Mouse (Mus musculus) intestine, postnatal 0 days (tissue): ENCODE data around the gene Slc12a1. TPM values are rescaled to one million over a fixed set of nuclear protein-coding genes. Genes with fewer than 3 reads are reported as not detected.

ENCODE experiments used
- ATAC-seq: fragments of 200-750 bp; cut with Nextera tagmentation; 2 replicates; pipeline ENCODE4 v1.8.0; 2017; ENCODE audit warnings: mild to moderate bottlenecking, moderate TSS enrichment, moderate library complexity
- H3K27ac ChIP-seq: fragments of 300-500 bp; sonication (generic); 2 replicates; pipeline ENCODE4 v1.5.1; 2014; ENCODE audit warnings: mild to moderate bottlenecking, low read depth, low read length, moderate library complexity
- H3K27me3 ChIP-seq: fragments of 300-500 bp; sonication (generic); replicated peaks from 2 replicates; pipeline ENCODE4 v1.6.1; 2014; ENCODE audit warnings: low read length, mixed read lengths; ENCODE audit not compliant: control insufficient read depth, insufficient read depth
- H3K36me3 ChIP-seq: fragments of 300-500 bp; sonication (generic); 2 replicates; pipeline ENCODE4 v1.6.1; 2014; ENCODE audit warnings: mild to moderate bottlenecking, moderate library complexity; ENCODE audit not compliant: control insufficient read depth, insufficient read depth
- H3K4me1 ChIP-seq: fragments of 300-500 bp; sonication (generic); replicated peaks from 2 replicates; pipeline ENCODE4 v1.6.1; 2014; ENCODE audit warnings: antibody characterized with exemption, low read length, mixed read lengths; ENCODE audit not compliant: control insufficient read depth, insufficient read depth
- H3K4me2 ChIP-seq: fragments of 300-500 bp; sonication (generic); replicated peaks from 2 replicates; pipeline ENCODE4 v1.6.1; 2014; ENCODE audit warnings: low read depth, mild to moderate bottlenecking, moderate library complexity
- H3K4me3 ChIP-seq: fragments of 300-500 bp; sonication (generic); 2 replicates; pipeline ENCODE4 v1.5.1; 2014; ENCODE audit warnings: low read depth, low read length
- H3K9ac ChIP-seq: fragments of 300-500 bp; sonication (generic); 2 replicates; pipeline ENCODE4 v1.6.1; 2014; ENCODE audit warnings: mild to moderate bottlenecking, low read depth, low read length
- H3K9me3 ChIP-seq: fragments of 300-500 bp; sonication (generic); 2 replicates; pipeline ENCODE4 v1.6.1; 2016; ENCODE audit warnings: mixed run types; ENCODE audit not compliant: control insufficient read depth
- CTCF ChIP-seq: sonication (generic); IDR thresholded peaks from 2 replicates; pipeline ENCODE4 v1.5.1; 2016; ENCODE audit warnings: low read depth, mild to moderate bottlenecking, control low read depth, antibody characterized with exemption, moderate library complexity
- WGBS: fragments of 180-500 bp; shearing (Covaris S2); extraction: QIAGEN DNeasy Blood & Tissue Kit; methylation state at CpG from one replicate; pipeline ENCODE4 v1.1.7; 2014; 5-methylcytosine and 5-hydroxymethylcytosine counted together
- polyA plus RNA-seq: library from polyadenylated mRNA; unstranded; fragments of >200 nt; fragmentation: Nextera tagmentation; extraction: Ambion mirVana; gene quantifications from 2 replicates; pipeline ENCODE4 v1.2.1, GENCODE M21; 2015

The Slc12a1 gene
- polyA plus RNA-seq, 1 experiment from 2014 or later, result not detected

- Histone ChIP-seq H3K36me3 (no peaks in the 10 kb centered on the region), H3K27ac (no peak overlapping the region), H3K9me3 (no peaks in the 10 kb centered on the region), H3K4me3 (no peak overlapping the region), H3K4me2 (no peak overlapping the region), H3K4me1 (no peaks in the 10 kb centered on the region), H3K9ac (no peak overlapping the region), H3K27me3 (no peaks in the 10 kb centered on the region)
- TF ChIP-seq CTCF, result no peak
- 86% methylated on average over 1 of the region's 1 CpGs for WGBS
- no peak for ATAC-seq
These were observed 66.3 kb downstream of the Slc12a1 start for GRCm38 (mm10) chr2:125218566-125218965.

- Histone ChIP-seq H3K27ac (no peak overlapping the region), H3K9ac (no peak overlapping the region), H3K27me3 (no peaks in the 10 kb centered on the region), H3K4me1 (no peaks in the 10 kb centered on the region), H3K4me2 (no peak overlapping the region), H3K36me3 (no peaks in the 10 kb centered on the region), H3K9me3 (no peaks in the 10 kb centered on the region), H3K4me3 (no peak overlapping the region)
- 72% methylated on average over 3 of the region's 3 CpGs for WGBS
- ATAC-seq, result no peak
- no peak for TF ChIP-seq CTCF
These were observed 67.0 kb downstream of the Slc12a1 start for GRCm38 (mm10) chr2:125219268-125219667.

GRCm38 (mm10) chr2:125221673-125222072 lies 69.4 kb downstream of the Slc12a1 start:
- no peak for TF ChIP-seq CTCF
- no peak for ATAC-seq
- Histone ChIP-seq H3K4me2 (no peak overlapping the region), H3K27me3 (no peaks in the 10 kb centered on the region), H3K9ac (no peak overlapping the region), H3K4me1 (no peaks in the 10 kb centered on the region), H3K36me3 (no peaks in the 10 kb centered on the region), H3K27ac (no peak overlapping the region), H3K4me3 (no peak overlapping the region), H3K9me3 (no peaks in the 10 kb centered on the region)
- WGBS, result 85% methylated on average over 1 of the region's 1 CpGs

GRCm38 (mm10) chr2:125228472-125229409 lies 76.4 kb downstream of the Slc12a1 start:
- no peak for TF ChIP-seq CTCF
- 77% methylated on average over 11 of the region's 11 CpGs for WGBS
- H3K4me2 ChIP-seq, result no peak overlapping the region
- no peak overlapping the region for H3K9ac ChIP-seq
- H3K27ac ChIP-seq, result no peak overlapping the region
- no peak overlapping the region for H3K4me3 ChIP-seq
- no peak for ATAC-seq
- no peaks in the 10 kb centered on the region for H3K27me3 ChIP-seq
- H3K36me3 ChIP-seq, result no peaks in the 10 kb centered on the region
- H3K4me1 ChIP-seq, result no peaks in the 10 kb centered on the region
- no peaks in the 10 kb centered on the region for H3K9me3 ChIP-seq

- no peak for ATAC-seq
- Histone ChIP-seq H3K9ac (no peak overlapping the region), H3K27ac (no peak overlapping the region), H3K36me3 (no peaks in the 10 kb centered on the region), H3K4me1 (no peaks in the 10 kb centered on the region), H3K4me2 (no peak overlapping the region), H3K27me3 (no peaks in the 10 kb centered on the region), H3K4me3 (no peak overlapping the region), H3K9me3 (no peaks in the 10 kb centered on the region)
- 84% methylated on average over 4 of the region's 4 CpGs for WGBS
- no peak for TF ChIP-seq CTCF
These were observed 79.9 kb downstream of the Slc12a1 start for GRCm38 (mm10) chr2:125232183-125232582.

GRCm38 (mm10) chr2:125233537-125233936 lies 81.2 kb downstream of the Slc12a1 start:
- 67% methylated on average over 2 of the region's 2 CpGs for WGBS
- no peaks in the 10 kb centered on the region for H3K36me3 ChIP-seq
- no peak for TF ChIP-seq CTCF

More at GRCm38 (mm10) chr2:125233537-125233936, 81.2 kb downstream of the Slc12a1 start:
- Histone ChIP-seq H3K27ac (no peak overlapping the region), H3K9ac (no peak overlapping the region), H3K9me3 (no peaks in the 10 kb centered on the region), H3K4me3 (no peak overlapping the region), H3K27me3 (no peaks in the 10 kb centered on the region), H3K4me1 (no peaks in the 10 kb centered on the region), H3K4me2 (no peak overlapping the region)
- no peak for ATAC-seq
